Mouse (Mus musculus) liver, embryonic 15.5 days (tissue): ENCODE data around the gene Hck. TPM values are rescaled to one million over a fixed set of nuclear protein-coding genes. Genes with fewer than 3 reads are reported as not detected.

Source experiments
- ATAC-seq: fragments of 200-750 bp; cut with Nextera tagmentation; 2 replicates; pipeline ENCODE4 v1.8.0; 2017; ENCODE audit warnings: moderate number of reproducible peaks, mild to moderate bottlenecking, moderate library complexity; ENCODE audit not compliant: insufficient read depth
- H3K27ac ChIP-seq: fragments of 300-500 bp; sonication (generic); replicated peaks from 2 replicates; pipeline ENCODE4 v1.5.1; 2015; ENCODE audit warnings: mild to moderate bottlenecking, inconsistent platforms
- H3K27me3 ChIP-seq: fragments of 300-500 bp; sonication (generic); 2 replicates; pipeline ENCODE4 v1.6.1; 2015; ENCODE audit warnings: mild to moderate bottlenecking, inconsistent platforms
- H3K36me3 ChIP-seq: fragments of 300-500 bp; sonication (generic); replicated peaks from 2 replicates; pipeline ENCODE4 v1.6.1; 2015; ENCODE audit warnings: moderate library complexity, mild to moderate bottlenecking, inconsistent platforms
- H3K4me1 ChIP-seq: fragments of 300-500 bp; sonication (generic); replicated peaks from 2 replicates; pipeline ENCODE4 v1.6.1; 2015; ENCODE audit warnings: inconsistent platforms
- H3K4me2 ChIP-seq: fragments of 300-500 bp; sonication (generic); 2 replicates; pipeline ENCODE4 v1.6.1; 2015; ENCODE audit warnings: moderate library complexity, mild to moderate bottlenecking, inconsistent platforms
- H3K4me3 ChIP-seq: fragments of 300-500 bp; sonication (generic); replicated peaks from 2 replicates; pipeline ENCODE4 v1.5.1; 2015; ENCODE audit warnings: mild to moderate bottlenecking, inconsistent platforms
- H3K9ac ChIP-seq: fragments of 300-500 bp; sonication (generic); 2 replicates; pipeline ENCODE4 v1.6.1; 2015; ENCODE audit warnings: moderate library complexity, mild to moderate bottlenecking, inconsistent platforms
- H3K9me3 ChIP-seq: fragments of 300-500 bp; sonication (generic); replicated peaks from 2 replicates; pipeline ENCODE4 v1.6.1; 2016; ENCODE audit warnings: inconsistent platforms
- WGBS: fragments of 180-500 bp; shearing (Covaris S2); methylation state at CpG from one replicate; pipeline ENCODE4 v1.1.7; 2015; ENCODE audit warnings: mixed read lengths; ENCODE audit not compliant: insufficient replicate concordance; 5-methylcytosine and 5-hydroxymethylcytosine counted together
- polyA plus RNA-seq: library from polyadenylated mRNA; unstranded; fragments of >200 nt; fragmentation: Nextera tagmentation; extraction: Ambion mirVana; gene quantifications from 2 replicates; pipeline ENCODE4 v1.2.1, GENCODE M21; 2015

The Hck gene
- polyA plus RNA-seq, 1 experiment from 2014 or later: 11.4 TPM

DNA sequence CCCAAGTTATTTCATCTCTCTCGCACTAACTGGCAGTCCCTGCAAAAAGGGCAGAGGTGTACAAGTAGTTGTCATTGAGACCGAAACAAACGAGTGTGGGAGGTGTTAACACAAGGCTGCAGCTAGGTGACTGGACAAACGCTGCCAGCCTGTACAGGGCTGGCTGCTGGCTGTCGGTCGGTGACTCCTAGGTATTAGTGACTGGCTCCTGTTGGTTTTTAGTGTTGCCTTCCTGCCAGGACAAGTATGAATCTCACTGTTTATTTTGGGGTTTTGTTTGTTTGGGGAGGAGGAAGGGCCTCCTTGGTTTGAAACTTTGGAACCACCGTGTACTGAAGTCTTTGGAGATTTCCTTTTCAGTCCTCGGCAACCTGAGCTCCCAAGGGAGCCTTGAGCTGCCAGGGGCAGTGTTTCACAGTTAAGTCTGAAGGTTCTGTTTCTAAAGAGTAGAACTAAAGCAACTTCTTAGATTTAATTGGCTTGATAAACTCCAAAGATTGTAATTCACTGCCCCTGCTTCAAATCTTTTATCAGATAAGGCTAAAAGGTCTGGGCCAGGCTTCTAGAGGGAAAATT is 67.8 kb downstream of the Hck start:
- no peak overlapping the region for H3K27ac ChIP-seq
- WGBS: 73% methylated on average over 8 of the region's 8 CpGs

DNA sequence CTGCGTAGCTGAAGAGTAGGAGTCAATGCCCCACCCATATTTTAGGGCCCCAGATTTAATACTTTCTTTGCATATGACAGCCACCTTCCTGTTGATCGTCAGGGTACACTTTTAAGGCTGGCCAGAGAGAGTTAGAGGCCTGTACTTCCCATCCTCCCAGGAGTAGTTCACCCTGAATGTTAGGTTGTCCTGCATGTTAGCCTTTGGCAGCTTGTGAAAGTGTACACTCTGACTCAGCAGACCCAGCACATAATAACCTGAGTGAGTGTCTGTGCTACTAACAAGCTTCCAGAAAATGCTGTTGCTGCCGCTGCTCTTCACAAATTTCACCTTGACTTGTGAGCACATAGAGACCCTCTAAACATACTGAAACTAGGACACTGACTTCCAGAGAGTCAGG is 68.9 kb downstream of the Hck start:
- 74% methylated on average over 3 of the region's 3 CpGs for WGBS
- no peak overlapping the region for H3K27ac ChIP-seq

More for the DNA sequence above, 67.8 kb downstream of the Hck start:
- peaks cover 18% of the 10 kb centered on the region for H3K36me3 ChIP-seq
- H3K9ac ChIP-seq: no peak overlapping the region
- no peaks in the 10 kb centered on the region for H3K27me3 ChIP-seq
- H3K4me3 ChIP-seq: no peak overlapping the region
- no peaks in the 10 kb centered on the region for H3K9me3 ChIP-seq
- H3K4me2 ChIP-seq: no peak overlapping the region
- ATAC-seq: no peak
- peaks cover 32% of the 10 kb centered on the region for H3K4me1 ChIP-seq

GRCm38 (mm10) chr2:153179126-153179860 is 71.0 kb downstream of the Hck start:
- no peak for ATAC-seq
- no peak overlapping the region for H3K9ac ChIP-seq
- no peak overlapping the region for H3K4me3 ChIP-seq
- no peak overlapping the region for H3K27ac ChIP-seq
- H3K4me1 ChIP-seq: peaks cover 23% of the 10 kb centered on the region
- no peaks in the 10 kb centered on the region for H3K9me3 ChIP-seq
- WGBS: 78% methylated on average over 10 of the region's 10 CpGs
- no peak overlapping the region for H3K4me2 ChIP-seq
- no peaks in the 10 kb centered on the region for H3K27me3 ChIP-seq
- peaks cover 47% of the 10 kb centered on the region for H3K36me3 ChIP-seq

More for the DNA sequence above, 68.9 kb downstream of the Hck start:
- Histone ChIP-seq H3K36me3 (peaks cover 27% of the 10 kb centered on the region), H3K9ac (no peak overlapping the region), H3K27me3 (no peaks in the 10 kb centered on the region), H3K9me3 (no peaks in the 10 kb centered on the region), H3K4me2 (no peak overlapping the region), H3K4me3 (no peak overlapping the region), H3K4me1 (peaks cover 23% of the 10 kb centered on the region)
- no peak for ATAC-seq

DNA sequence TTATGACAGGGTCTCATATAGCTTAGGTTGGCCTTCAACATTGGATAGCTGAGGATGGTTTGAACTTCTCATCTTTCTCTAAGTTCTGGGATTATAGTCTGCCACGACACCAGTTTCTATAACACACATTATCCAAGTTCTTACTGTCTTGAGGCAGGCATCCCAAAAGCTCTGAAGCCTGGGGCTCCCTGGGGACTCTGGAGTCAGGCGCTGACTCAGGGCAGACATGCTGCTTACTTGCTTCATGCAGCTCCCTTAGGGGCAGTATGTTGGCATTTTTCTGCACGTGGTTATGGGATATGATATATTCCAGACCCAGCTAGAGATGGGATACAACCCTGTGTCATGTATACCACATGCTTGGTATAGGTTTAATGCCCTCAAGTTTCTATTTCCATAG is 71.7 kb downstream of the Hck start:
- Histone ChIP-seq H3K4me2 (no peak overlapping the region), H3K4me3 (no peak overlapping the region), H3K36me3 (peaks cover 54% of the 10 kb centered on the region), H3K9ac (no peak overlapping the region), H3K9me3 (no peaks in the 10 kb centered on the region), H3K4me1 (peaks cover 16% of the 10 kb centered on the region), H3K27ac (no peak overlapping the region), H3K27me3 (no peaks in the 10 kb centered on the region)
- 78% methylated on average over 3 of the region's 3 CpGs for WGBS
- no peak for ATAC-seq

DNA sequence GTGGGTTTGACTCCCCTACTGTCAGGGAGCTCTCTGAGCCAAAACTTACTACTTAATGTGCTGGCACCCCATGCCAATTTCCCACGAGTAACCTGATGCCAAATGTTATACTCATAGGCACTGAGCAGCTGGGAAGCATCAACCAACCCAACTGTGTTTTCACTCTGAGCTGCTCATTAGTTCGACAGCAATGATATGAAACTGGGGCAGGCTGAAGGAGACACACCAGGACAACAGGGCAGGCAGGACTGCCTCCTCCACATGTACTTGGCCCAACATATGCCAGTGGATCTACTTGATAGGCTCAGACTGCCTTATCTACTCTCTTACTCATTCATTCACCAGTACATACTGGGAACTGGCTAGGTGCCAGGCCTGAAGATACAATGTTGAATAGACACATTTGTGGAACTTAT is 77.9 kb downstream of the Hck start:
- ATAC-seq: no peak
- Histone ChIP-seq H3K4me2 (no peak overlapping the region), H3K9me3 (no peaks in the 10 kb centered on the region), H3K27ac (no peak overlapping the region), H3K27me3 (no peaks in the 10 kb centered on the region), H3K4me1 (peaks cover 8% of the 10 kb centered on the region), H3K4me3 (no peak overlapping the region), H3K36me3 (peaks cover 92% of the 10 kb centered on the region), H3K9ac (no peak overlapping the region)
- 47% methylated on average over 2 of the region's 2 CpGs for WGBS

DNA sequence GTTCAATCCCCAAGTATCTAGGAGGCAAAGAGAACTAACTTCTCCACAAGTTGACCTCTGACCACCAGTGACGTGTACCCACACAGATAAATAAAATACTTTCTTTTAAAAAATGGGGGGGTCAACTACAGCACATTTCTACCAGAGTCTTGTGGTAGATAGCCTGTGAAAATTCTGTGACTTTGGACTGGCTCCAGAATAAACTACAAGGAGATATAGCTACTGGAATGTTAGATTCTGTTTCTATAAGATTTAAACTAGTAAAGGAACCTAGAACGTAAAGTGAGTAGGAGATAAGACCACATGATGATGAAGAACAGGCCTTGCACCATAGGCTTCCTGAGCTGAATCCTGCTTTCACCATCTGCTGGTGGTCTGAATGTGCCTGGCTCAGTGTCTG is 79.6 kb downstream of the Hck start:
- Histone ChIP-seq H3K36me3 (peaks cover 93% of the 10 kb centered on the region), H3K9ac (no peak overlapping the region), H3K4me1 (peaks cover 8% of the 10 kb centered on the region), H3K27ac (no peak overlapping the region), H3K9me3 (no peaks in the 10 kb centered on the region), H3K4me2 (no peak overlapping the region), H3K27me3 (no peaks in the 10 kb centered on the region), H3K4me3 (no peak overlapping the region)
- ATAC-seq: no peak
- WGBS: 68% methylated on average over 2 of the region's 2 CpGs

DNA sequence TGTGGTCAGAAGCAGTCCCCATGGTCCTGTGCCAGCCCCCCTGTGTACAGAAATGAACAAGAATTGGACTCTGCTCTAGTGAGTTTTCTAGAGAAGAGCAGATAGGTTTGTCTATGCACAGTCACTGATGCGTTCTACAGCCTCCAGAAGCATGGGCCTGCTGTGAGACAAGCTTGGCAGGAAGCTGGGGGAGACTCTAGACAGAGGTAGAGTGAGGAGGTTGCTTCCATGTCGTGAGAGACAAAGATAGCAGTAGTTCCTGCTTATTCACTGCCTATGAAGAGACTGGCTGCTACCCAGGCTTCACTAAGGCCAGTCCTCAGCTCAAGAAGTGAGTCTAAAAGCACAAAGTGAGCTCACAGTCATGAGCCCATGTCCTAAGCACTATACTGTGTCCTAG is 83.0 kb downstream of the Hck start:
- no peaks in the 10 kb centered on the region for H3K9me3 ChIP-seq
- ATAC-seq: no peak
- no peak overlapping the region for H3K4me3 ChIP-seq
- H3K27me3 ChIP-seq: no peaks in the 10 kb centered on the region
- no peak overlapping the region for H3K4me2 ChIP-seq
- peaks cover 8% of the 10 kb centered on the region for H3K4me1 ChIP-seq
- H3K36me3 ChIP-seq: peaks cover 88% of the 10 kb centered on the region
- H3K27ac ChIP-seq: no peak overlapping the region
- H3K9ac ChIP-seq: no peak overlapping the region
- 67% methylated on average over 2 of the region's 2 CpGs for WGBS

DNA sequence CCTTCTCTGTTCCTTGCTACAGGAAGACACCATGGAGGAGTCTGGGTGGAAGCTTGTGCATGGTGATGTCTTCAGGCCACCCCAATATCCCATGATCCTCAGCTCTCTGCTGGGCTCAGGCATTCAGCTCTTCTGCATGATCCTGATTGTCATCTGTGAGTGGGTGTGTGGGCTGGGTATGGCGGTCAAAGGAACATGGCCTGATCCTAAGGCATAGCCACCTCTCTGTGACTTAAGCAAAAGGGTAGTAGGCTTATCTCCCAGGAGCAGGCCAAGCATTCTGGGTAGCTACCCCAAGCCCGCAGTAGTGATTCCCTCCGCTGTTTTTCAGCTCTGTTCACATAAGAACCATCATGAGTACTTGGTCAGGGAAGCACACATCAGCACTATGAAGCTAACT is 86.0 kb downstream of the Hck start:
- Histone ChIP-seq H3K36me3 (peaks cover 84% of the 10 kb centered on the region), H3K27ac (peak overlapping the region; percentile 29; the same call in 1 of the 2 replicates), H3K9me3 (no peaks in the 10 kb centered on the region), H3K4me3 (no peak overlapping the region), H3K27me3 (no peaks in the 10 kb centered on the region), H3K9ac (no peak overlapping the region), H3K4me2 (no peak overlapping the region), H3K4me1 (peaks cover 11% of the 10 kb centered on the region)
- 0 out of 2 replicates have a peak, but pooled peaks have one; percentile 24 for ATAC-seq
- 60% methylated on average over 3 of the region's 3 CpGs for WGBS

DNA sequence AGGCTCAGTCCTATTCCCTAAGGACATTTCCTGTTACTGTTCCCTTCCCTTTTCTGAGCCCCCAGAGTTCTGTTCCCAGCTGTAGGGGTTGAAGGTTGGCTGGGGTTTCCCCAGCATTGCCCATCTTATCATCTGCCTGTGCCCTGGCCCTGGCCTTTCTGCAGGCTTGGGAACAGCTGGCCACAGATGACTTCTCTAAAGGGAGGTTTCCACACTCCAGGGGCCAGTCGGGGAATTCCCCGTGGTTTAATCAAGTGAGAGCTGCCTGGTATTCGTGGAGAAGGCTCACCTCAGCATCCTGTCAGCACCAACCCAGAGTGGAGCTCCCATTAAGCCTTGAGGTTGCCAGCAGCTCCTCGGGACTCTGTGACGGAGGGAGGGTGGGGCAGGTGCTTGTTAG is 90.2 kb downstream of the Hck start:
- no peak overlapping the region for H3K4me2 ChIP-seq
- H3K27ac ChIP-seq: no peak overlapping the region; the same call in 1 of the 2 replicates

DNA sequence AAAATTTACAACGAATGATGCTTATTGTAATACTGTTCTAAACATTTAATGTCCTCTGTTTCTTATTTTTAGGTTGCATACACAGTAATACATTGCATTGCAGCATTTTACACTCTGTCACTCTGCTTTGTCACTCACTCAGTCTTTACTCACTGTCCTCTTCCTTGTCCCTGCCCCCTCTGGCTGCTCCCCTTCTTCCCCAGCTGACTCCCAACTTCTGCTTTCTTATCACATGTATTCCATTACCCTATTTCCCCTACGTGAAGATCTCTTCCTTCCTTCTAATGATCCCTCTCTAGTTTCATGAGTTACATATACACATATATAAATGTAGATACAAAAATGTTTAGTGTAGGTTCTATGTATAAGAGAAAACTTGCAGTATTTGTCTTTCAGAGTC is 90.8 kb downstream of the Hck start:
- no peak for ATAC-seq
- Histone ChIP-seq H3K4me1 (peaks cover 8% of the 10 kb centered on the region), H3K9ac (no peak overlapping the region), H3K4me3 (no peak overlapping the region), H3K36me3 (peaks cover 81% of the 10 kb centered on the region), H3K9me3 (no peaks in the 10 kb centered on the region), H3K27me3 (no peaks in the 10 kb centered on the region), H3K27ac (no peak overlapping the region), H3K4me2 (no peak overlapping the region)
- 45% methylated on average over 2 of the region's 2 CpGs for WGBS

More for the DNA sequence above, 90.2 kb downstream of the Hck start:
- Histone ChIP-seq H3K27me3 (no peaks in the 10 kb centered on the region), H3K4me1 (peaks cover 11% of the 10 kb centered on the region), H3K36me3 (peaks cover 79% of the 10 kb centered on the region), H3K4me3 (no peak overlapping the region), H3K9ac (no peak overlapping the region), H3K9me3 (no peaks in the 10 kb centered on the region)
- 42% methylated on average over 5 of the region's 5 CpGs for WGBS
- ATAC-seq: no peak
